Mouse (Mus musculus) myocyte (in vitro differentiated cells): Measurements from ENCODE around the gene Armc9.

Experiments
- MAX ChIP-seq: IDR thresholded peaks from one replicate; pipeline ENCODE4 v1.6.1; 2011; ENCODE audit warnings: low read depth, mild to moderate bottlenecking, control low read depth
- POLR2A ChIP-seq: IDR thresholded peaks from one replicate; pipeline ENCODE4 v1.6.1; 2011; ENCODE audit warnings: low read depth, mild to moderate bottlenecking, control low read depth, moderate library complexity; ENCODE audit not compliant: insufficient read length
- POLR2AphosphoS2 ChIP-seq: IDR thresholded peaks from one replicate; pipeline ENCODE4 v1.6.1; 2011; ENCODE audit warnings: low read depth, control low read depth; ENCODE audit not compliant: insufficient read length
- TCF3 ChIP-seq: IDR thresholded peaks from one replicate; pipeline ENCODE4 v1.6.1; 2011; ENCODE audit warnings: low read depth, control low read depth; ENCODE audit not compliant: insufficient read length

DNA sequence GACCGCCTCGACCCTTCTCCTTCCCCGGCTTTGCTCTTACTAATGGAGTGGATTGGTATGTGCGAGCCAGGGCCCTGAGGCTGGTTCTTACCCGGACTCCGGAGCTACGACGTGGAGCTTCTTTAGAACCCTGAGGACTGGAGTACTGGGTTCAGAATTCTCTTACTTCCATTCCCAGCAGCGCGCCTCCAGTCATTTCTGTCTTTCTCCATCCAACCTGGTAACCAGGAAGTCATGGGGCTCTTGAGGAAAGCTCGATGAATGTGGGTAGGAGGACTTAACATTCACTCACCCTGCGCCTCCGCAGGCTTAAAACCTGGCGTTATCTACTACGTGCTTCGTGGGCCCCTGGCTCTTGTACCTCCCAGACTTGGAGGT, 149.3 kb downstream of the Armc9 start:
- TF ChIP-seq POLR2A (no peak), POLR2AphosphoS2 (no peak), MAX (no peak), TCF3 (no peak)
